Mouse (Mus musculus) liver, postnatal 0 days (tissue): ENCODE results near the gene Vmp1.

Experiments used
- CTCF ChIP-seq: sonication (generic); IDR thresholded peaks from 2 replicates; pipeline ENCODE4 v1.5.1; 2016; ENCODE audit warnings: antibody characterized with exemption, low read depth
- EP300 ChIP-seq: IDR thresholded peaks from 2 replicates; pipeline ENCODE4 v1.6.1; 2016; ENCODE audit warnings: antibody characterized with exemption, low read depth, mild to moderate bottlenecking

DNA sequence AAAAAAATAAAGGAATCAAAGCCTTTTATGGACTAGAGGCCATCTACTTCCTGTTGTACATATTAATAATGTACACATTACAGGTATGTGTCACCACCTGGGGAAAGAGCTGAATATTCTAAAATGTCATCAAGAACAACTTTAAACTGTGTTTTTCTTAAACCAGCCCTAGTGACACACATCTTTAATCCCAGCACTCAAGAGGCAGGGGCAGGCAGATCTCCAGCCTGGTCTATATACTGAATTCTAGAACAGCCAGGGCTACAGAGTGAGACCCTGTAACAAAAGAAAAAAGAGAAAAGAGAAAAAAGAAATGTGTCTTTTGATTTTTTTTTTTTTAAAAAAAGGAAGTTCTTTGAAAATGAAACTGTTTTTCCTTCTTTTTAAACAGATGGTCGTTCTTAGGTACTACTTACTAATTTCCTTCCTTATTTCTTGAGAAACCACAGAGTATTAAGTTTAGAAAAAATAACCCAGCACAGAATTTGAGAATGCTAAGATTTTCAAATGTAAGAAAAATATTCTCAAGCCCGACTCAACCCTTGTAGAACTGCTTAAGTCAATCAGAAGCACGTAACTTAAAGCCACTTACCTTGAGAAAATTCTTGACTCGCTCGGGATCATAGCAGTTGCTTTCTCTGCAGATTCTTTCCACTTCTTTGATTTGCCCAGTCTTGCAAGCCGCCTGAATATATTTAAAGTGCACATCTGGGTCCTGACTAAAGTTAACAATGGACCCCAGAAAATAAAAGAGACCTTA lies 33.9 kb upstream of the Vmp1 start:
- TF ChIP-seq CTCF = no peak
- no peak for TF ChIP-seq EP300
